Mouse (Mus musculus) cerebellum, adult 18-20 months (tissue): ENCODE results near the gene Calr4.
A peak's percentile ranks its signal among the peaks of the same experiment; 100 is the strongest.

ENCODE experiments used
- DNase-seq, 2 experiments: peaks; one replicate each; pipeline ENCODE4 v3.0.0; 2021

Calr4 gene

GRCm38 (mm10) chr4:109236186-109236879 is 2.0 kb downstream of the Calr4 start:
- DNase-seq: no peak

- DNase-seq: peak; percentile 28 to 46
These were observed 4.4 kb downstream of the Calr4 start for GRCm38 (mm10) chr4:109238428-109239268.

GRCm38 (mm10) chr4:109241221-109241620 is 6.9 kb downstream of the Calr4 start:
- DNase-seq: no peak

- peak; percentile 40 to 52 for DNase-seq
These were observed 7.6 kb downstream of the Calr4 start for GRCm38 (mm10) chr4:109241934-109242333.

GRCm38 (mm10) chr4:109244506-109244905 is 10.2 kb downstream of the Calr4 start:
- DNase-seq: no peak

GRCm38 (mm10) chr4:109245016-109245620 is 10.8 kb downstream of the Calr4 start:
- DNase-seq: no peak

GRCm38 (mm10) chr4:109251605-109252004 is 17.3 kb downstream of the Calr4 start:
- peak; percentile 20 to 34 for DNase-seq

- no peak for DNase-seq
These were observed 17.9 kb downstream of the Calr4 start for GRCm38 (mm10) chr4:109252199-109252598.

- DNase-seq: no peak
These were observed 19.4 kb downstream of the Calr4 start for GRCm38 (mm10) chr4:109253664-109254151.

GRCm38 (mm10) chr4:109254511-109254910 is 20.2 kb downstream of the Calr4 start:
- no peak for DNase-seq

GRCm38 (mm10) chr4:109255321-109255720 is 21.0 kb downstream of the Calr4 start:
- no peak for DNase-seq

- DNase-seq: no peak
These were observed 21.6 kb downstream of the Calr4 start for GRCm38 (mm10) chr4:109255727-109256417.

- no peak for DNase-seq
These were observed 22.5 kb downstream of the Calr4 start for GRCm38 (mm10) chr4:109256791-109257190.

- DNase-seq: no peak
These were observed 23.4 kb downstream of the Calr4 start for GRCm38 (mm10) chr4:109257639-109258038.

- DNase-seq: no peak
These were observed 27.8 kb downstream of the Calr4 start for GRCm38 (mm10) chr4:109262068-109262467.

- no peak for DNase-seq
These were observed 31.8 kb downstream of the Calr4 start for GRCm38 (mm10) chr4:109266056-109266455.

GRCm38 (mm10) chr4:109266744-109267143 is 32.5 kb downstream of the Calr4 start:
- DNase-seq: no peak

GRCm38 (mm10) chr4:109267452-109267851 is 33.2 kb downstream of the Calr4 start:
- no peak for DNase-seq

GRCm38 (mm10) chr4:109268903-109269302 is 34.6 kb downstream of the Calr4 start:
- DNase-seq: no peak

GRCm38 (mm10) chr4:109271803-109272202 is 37.5 kb downstream of the Calr4 start:
- no peak for DNase-seq

- DNase-seq: no peak
These were observed 39.4 kb downstream of the Calr4 start for GRCm38 (mm10) chr4:109273586-109274240.
